Mouse (Mus musculus): ENCODE data around the gene Lrrc4. TPM values are rescaled to one million over a fixed set of nuclear protein-coding genes. Genes with fewer than 3 reads are reported as not detected.

Gene Lrrc4
- polyA plus RNA-seq, 1 experiment from 2014 or later, result 2.7 TPM

DNA sequence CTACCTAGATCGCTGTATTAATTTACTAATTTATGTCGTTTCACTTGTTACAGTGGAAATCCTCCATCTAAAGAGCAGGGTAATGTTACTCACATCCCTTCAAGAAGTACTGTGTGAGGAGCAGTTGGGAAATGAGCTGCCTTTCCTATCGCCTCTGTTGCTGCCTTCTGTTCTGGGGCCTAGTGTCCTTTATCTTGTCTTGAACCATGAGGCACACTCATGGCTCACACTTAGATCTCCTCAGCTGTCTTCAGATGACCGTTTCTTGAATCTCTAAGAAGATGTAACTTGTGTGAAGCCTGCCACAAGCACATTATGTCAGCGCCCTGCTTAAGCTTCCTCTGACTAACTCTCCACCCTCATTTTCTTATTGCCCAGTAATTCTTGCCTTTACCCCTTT is 209.6 kb downstream of the Lrrc4 start:
- Histone ChIP-seq H3K9me3 (ENCODE audit: control insufficient read depth, low read length) (no peaks in the 10 kb centered on the region), H3K9ac (ENCODE audit: low read length) (no peak overlapping the region), H3K4me2 (no peak overlapping the region), H3K27me3 (ENCODE audit: control insufficient read depth, insufficient read depth, low read length) (no peaks in the 10 kb centered on the region), H3K36me3 (ENCODE audit: control insufficient read depth, insufficient read depth, low read length) (no peaks in the 10 kb centered on the region), H3K27ac (ENCODE audit: low read depth, low read length) (no peak overlapping the region), H3K4me3 (ENCODE audit: low read depth, low read length) (no peak overlapping the region), H3K4me1 (ENCODE audit: control insufficient read depth, insufficient read depth, low read length) (peaks cover 11% of the 10 kb centered on the region)
- ATAC-seq (ENCODE audit: low FRiP score), result no peak
- no peak for DNase-seq (ENCODE audit: low spot score, missing footprints)
- WGBS, result 88% methylated on average over 5 of the region's 5 CpGs

DNA sequence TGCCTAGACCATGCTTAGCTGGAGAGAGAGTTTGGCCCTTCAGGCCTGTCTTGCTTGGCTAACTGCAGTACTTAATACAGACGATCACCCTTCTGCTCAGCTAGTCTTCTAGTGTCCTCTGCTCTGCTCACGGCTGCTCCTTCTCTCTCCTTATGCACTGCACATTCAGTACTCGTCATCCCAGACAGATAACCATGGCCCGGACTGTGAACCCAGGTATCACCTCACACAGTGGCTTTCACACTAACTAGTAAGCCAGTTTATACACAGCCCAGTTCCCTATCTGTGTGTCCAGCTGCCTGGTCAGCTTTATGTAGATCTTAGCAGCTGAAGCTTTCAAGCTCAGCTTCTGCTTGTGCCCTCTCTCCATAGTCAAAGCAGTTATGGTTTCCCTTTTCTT is 210.1 kb downstream of the Lrrc4 start:
- DNase-seq (ENCODE audit: low spot score, missing footprints) (no peak), ATAC-seq (ENCODE audit: low FRiP score) (no peak)
- Histone ChIP-seq H3K9me3 (ENCODE audit: control insufficient read depth, low read length) (no peaks in the 10 kb centered on the region), H3K27ac (ENCODE audit: low read depth, low read length) (no peak overlapping the region), H3K4me1 (ENCODE audit: control insufficient read depth, insufficient read depth, low read length) (peaks cover 11% of the 10 kb centered on the region), H3K36me3 (ENCODE audit: control insufficient read depth, insufficient read depth, low read length) (no peaks in the 10 kb centered on the region), H3K9ac (ENCODE audit: low read length) (no peak overlapping the region), H3K27me3 (ENCODE audit: control insufficient read depth, insufficient read depth, low read length) (no peaks in the 10 kb centered on the region), H3K4me3 (ENCODE audit: low read depth, low read length) (no peak overlapping the region), H3K4me2 (no peak overlapping the region)
- 86% methylated on average over 4 of the region's 4 CpGs for WGBS

DNA sequence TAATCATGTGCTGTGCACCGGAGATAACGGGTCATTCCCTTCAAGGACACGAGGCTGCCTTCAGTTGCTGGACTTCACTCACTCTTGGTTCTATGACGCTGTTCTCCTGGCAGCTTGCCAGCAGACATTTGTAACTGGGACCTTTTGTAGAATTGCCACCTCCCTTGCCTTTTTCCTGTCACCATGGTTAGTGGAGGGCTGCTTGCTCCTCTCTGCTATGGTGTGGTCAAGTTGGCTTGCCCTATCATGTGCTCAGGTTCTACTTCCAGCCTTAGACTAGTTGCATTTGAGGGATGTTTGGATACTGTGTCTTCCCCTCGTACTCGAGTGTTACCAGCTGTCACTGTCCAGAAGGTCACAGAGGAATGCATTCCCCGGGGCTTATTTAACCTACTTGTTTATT is 212.8 kb downstream of the Lrrc4 start:
- Histone ChIP-seq H3K27ac (ENCODE audit: low read depth, low read length) (no peak overlapping the region), H3K9ac (ENCODE audit: low read length) (no peak overlapping the region), H3K4me1 (ENCODE audit: control insufficient read depth, insufficient read depth, low read length) (peaks cover 11% of the 10 kb centered on the region), H3K36me3 (ENCODE audit: control insufficient read depth, insufficient read depth, low read length) (no peaks in the 10 kb centered on the region), H3K4me3 (ENCODE audit: low read depth, low read length) (no peak overlapping the region), H3K27me3 (ENCODE audit: control insufficient read depth, insufficient read depth, low read length) (no peaks in the 10 kb centered on the region), H3K4me2 (no peak overlapping the region), H3K9me3 (ENCODE audit: control insufficient read depth, low read length) (no peaks in the 10 kb centered on the region)
- no peak for ATAC-seq (ENCODE audit: low FRiP score)
- WGBS, result 75% methylated on average over 7 of the region's 7 CpGs
- DNase-seq (ENCODE audit: low spot score, missing footprints), result no peak

DNA sequence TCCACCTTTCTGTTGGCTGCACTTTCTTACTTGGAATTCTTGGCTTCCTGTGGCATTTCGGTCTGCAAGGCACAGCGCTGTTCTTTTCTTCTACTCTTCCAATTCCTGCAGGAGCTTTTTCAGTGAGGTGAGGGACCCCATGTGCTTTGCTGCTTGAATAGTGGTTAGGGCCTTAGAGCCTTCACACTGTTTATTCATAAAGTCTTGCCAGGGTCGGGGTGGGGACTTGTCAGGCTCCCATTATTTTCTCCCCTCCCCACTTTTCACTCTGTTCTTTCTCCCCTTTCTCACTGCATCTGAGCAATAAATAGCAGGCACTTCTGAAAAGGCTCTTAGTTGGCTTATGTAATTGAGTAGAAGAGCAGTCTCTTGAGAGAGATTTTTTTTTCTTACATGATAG is 213.2 kb downstream of the Lrrc4 start:
- WGBS, result 72% methylated on average over 3 of the region's 3 CpGs
- no peak for ATAC-seq (ENCODE audit: low FRiP score)
- Histone ChIP-seq H3K4me1 (ENCODE audit: control insufficient read depth, insufficient read depth, low read length) (peaks cover 11% of the 10 kb centered on the region), H3K9ac (ENCODE audit: low read length) (no peak overlapping the region), H3K9me3 (ENCODE audit: control insufficient read depth, low read length) (no peaks in the 10 kb centered on the region), H3K27ac (ENCODE audit: low read depth, low read length) (no peak overlapping the region), H3K36me3 (ENCODE audit: control insufficient read depth, insufficient read depth, low read length) (no peaks in the 10 kb centered on the region), H3K4me2 (no peak overlapping the region), H3K27me3 (ENCODE audit: control insufficient read depth, insufficient read depth, low read length) (no peaks in the 10 kb centered on the region), H3K4me3 (ENCODE audit: low read depth, low read length) (no peak overlapping the region)
- no peak for DNase-seq (ENCODE audit: low spot score, missing footprints)

DNA sequence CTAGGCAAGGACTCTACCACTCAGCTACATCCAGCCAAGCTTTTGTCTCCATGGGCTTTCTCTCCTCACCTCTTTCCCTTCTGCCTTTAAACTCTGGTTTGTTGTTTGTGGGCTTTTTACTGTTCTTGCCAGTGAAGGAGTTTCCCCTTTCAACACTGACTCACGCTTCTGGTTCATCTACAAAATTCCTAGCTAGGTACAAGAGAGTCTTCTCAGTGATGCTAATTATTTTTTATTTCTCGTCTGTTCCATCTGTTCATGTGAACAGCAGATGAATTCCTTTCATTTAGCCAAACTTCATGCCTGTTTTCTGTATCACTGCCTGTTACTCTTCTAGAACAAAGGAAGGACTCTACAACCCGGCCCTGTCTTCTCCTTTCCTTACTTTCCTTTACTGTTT is 215.6 kb downstream of the Lrrc4 start:
- Histone ChIP-seq H3K4me2 (no peak overlapping the region), H3K36me3 (ENCODE audit: control insufficient read depth, insufficient read depth, low read length) (no peaks in the 10 kb centered on the region), H3K9me3 (ENCODE audit: control insufficient read depth, low read length) (no peaks in the 10 kb centered on the region), H3K27me3 (ENCODE audit: control insufficient read depth, insufficient read depth, low read length) (no peaks in the 10 kb centered on the region), H3K9ac (ENCODE audit: low read length) (no peak overlapping the region), H3K4me3 (ENCODE audit: low read depth, low read length) (no peak overlapping the region), H3K27ac (ENCODE audit: low read depth, low read length) (no peak overlapping the region), H3K4me1 (ENCODE audit: control insufficient read depth, insufficient read depth, low read length) (peaks cover 11% of the 10 kb centered on the region)
- 65% methylated on average over 3 of the region's 3 CpGs for WGBS
- ATAC-seq (ENCODE audit: low FRiP score), result no peak
- no peak for DNase-seq (ENCODE audit: low spot score, missing footprints)

DNA sequence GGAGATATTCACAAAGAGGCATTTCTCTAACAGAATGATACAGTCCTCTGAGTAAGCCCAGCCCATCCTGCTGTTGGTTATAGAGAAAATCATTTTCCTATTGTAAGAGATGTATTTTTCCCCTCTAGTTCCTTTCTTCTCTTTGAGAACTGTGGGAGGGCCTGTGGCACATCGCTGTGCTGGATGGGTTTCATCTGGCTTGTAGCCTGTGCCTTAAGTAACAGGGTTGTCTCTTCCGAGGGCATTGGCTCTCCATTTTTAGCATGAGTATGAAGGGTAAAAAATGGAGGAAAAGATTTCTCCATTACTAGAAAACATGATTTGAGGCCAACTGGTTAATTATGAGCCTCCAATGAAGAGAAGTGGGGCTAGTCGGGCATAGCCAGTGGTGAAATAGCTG is 216.1 kb downstream of the Lrrc4 start:
- WGBS, result 87% methylated on average over 3 of the region's 3 CpGs
- ATAC-seq (ENCODE audit: low FRiP score) (no peak), DNase-seq (ENCODE audit: low spot score, missing footprints) (no peak)
- Histone ChIP-seq H3K4me2 (no peak overlapping the region), H3K27ac (ENCODE audit: low read depth, low read length) (no peak overlapping the region), H3K27me3 (ENCODE audit: control insufficient read depth, insufficient read depth, low read length) (no peaks in the 10 kb centered on the region), H3K4me1 (ENCODE audit: control insufficient read depth, insufficient read depth, low read length) (peaks cover 11% of the 10 kb centered on the region), H3K9ac (ENCODE audit: low read length) (no peak overlapping the region), H3K36me3 (ENCODE audit: control insufficient read depth, insufficient read depth, low read length) (no peaks in the 10 kb centered on the region), H3K9me3 (ENCODE audit: control insufficient read depth, low read length) (no peaks in the 10 kb centered on the region), H3K4me3 (ENCODE audit: low read depth, low read length) (no peak overlapping the region)

DNA sequence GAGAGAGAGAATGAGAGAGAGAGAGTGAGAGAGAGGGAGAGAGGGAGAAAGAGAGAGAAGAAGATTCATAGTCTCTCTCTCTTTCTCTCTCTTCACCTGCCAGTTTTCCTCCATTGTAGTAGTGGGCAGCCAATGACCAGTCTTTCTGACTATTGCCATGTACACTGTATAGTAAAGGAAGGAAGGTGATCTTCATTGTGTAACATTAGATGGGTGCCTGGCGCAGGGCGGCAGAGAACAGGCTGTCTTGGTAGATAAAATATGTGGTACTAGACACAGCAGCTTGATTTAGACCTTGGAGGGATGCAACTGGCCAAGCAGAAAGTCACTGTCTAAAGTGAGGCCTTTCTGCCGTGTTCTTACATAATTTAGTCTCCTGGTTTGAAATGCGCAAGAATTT is 216.7 kb downstream of the Lrrc4 start:
- no peak overlapping the region for H3K9ac ChIP-seq (ENCODE audit: low read length)
- no peak for ATAC-seq (ENCODE audit: low FRiP score)
- 92% methylated on average over 4 of the region's 4 CpGs for WGBS

DNA sequence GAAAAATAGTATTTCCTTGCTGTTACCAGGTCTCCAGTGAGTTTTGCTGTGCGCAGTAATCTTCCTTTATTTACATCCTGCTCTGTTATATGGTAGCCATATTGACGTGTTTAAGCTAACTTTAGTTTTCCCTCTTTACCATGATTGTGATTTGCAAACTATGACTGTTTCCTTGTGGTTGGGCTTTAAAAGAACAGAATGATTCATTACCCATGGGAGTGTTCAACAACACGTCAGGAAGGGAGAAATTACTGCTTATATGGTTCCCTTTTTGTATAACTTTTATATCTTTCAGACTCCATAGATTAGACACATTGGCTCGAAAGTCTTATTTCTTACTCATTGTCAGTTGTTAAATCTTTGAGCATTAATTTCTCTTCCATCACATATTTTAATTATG is 218.1 kb downstream of the Lrrc4 start:
- Histone ChIP-seq H3K9me3 (ENCODE audit: control insufficient read depth, low read length) (no peaks in the 10 kb centered on the region), H3K27ac (ENCODE audit: low read depth, low read length) (no peak overlapping the region), H3K4me3 (ENCODE audit: low read depth, low read length) (no peak overlapping the region), H3K36me3 (ENCODE audit: control insufficient read depth, insufficient read depth, low read length) (no peaks in the 10 kb centered on the region), H3K4me1 (ENCODE audit: control insufficient read depth, insufficient read depth, low read length) (0 out of 2 replicates have a peak, but pooled peaks cover 3% of the 10 kb centered on the region), H3K9ac (ENCODE audit: low read length) (no peak overlapping the region), H3K27me3 (ENCODE audit: control insufficient read depth, insufficient read depth, low read length) (no peaks in the 10 kb centered on the region), H3K4me2 (no peak overlapping the region)
- ATAC-seq (ENCODE audit: low FRiP score) (no peak), DNase-seq (ENCODE audit: low spot score, missing footprints) (no peak)
- 91% methylated on average over 4 of the region's 4 CpGs for WGBS

More for the DNA sequence above, 216.7 kb downstream of the Lrrc4 start:
- Histone ChIP-seq H3K9me3 (ENCODE audit: control insufficient read depth, low read length) (no peaks in the 10 kb centered on the region), H3K4me2 (no peak overlapping the region), H3K36me3 (ENCODE audit: control insufficient read depth, insufficient read depth, low read length) (no peaks in the 10 kb centered on the region), H3K4me1 (ENCODE audit: control insufficient read depth, insufficient read depth, low read length) (peaks cover 10% of the 10 kb centered on the region), H3K27me3 (ENCODE audit: control insufficient read depth, insufficient read depth, low read length) (no peaks in the 10 kb centered on the region), H3K27ac (ENCODE audit: low read depth, low read length) (no peak overlapping the region), H3K4me3 (ENCODE audit: low read depth, low read length) (no peak overlapping the region)
- no peak for DNase-seq (ENCODE audit: low spot score, missing footprints)

Measured in midbrain, embryonic 11.5 days (tissue).